ENCODE assay signal across 9 mouse cellular contexts in the genomic region with DNA sequence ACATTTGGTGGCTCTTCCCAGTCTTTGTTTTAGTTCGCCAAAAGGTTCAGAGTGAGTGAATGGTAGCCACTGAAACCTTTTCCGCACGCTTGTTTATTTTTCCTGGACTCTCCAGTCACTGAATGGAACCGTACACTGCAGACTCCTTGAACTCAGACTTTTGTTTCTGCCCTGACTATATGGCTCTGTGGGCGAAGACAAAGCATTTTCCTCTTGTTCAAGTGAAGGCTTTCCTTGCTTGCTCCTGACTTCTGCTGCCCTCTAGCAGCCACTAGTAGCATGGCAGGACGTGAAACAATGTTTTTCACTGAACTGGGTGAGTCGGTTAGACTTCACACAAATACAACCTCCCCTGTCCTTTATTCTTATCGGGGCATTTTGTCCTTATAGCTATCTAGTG.
DNase-seq lines count a peak whose midpoint lies in the region; ATAC-seq and TF ChIP-seq lines count a peak whose summit lies in the region.
"Had no signal": no experiment of that assay in that cellular context is flagged by ENCODE, and none has a peak within 500 bp of the region (broad histone marks: within the 10 kb centered on the region; RNA-seq: fewer than 3 reads in every experiment).

No protein-coding gene starts in this region.

- no peaks in the 10 kb centered on the region for H3K27me3 ChIP-seq in hindbrain, embryonic 14.5 days (ENCODE audit: control insufficient read depth, insufficient read depth, low read length)
- H3K27me3 ChIP-seq: limb, embryonic 15.5 days had no signal

- no peaks in the 10 kb centered on the region; the same call in 1 of the 2 replicates for H3K4me1 ChIP-seq in hindbrain, embryonic 14.5 days (replicated peaks; ENCODE audit: control insufficient read depth, insufficient read depth, low read length)
- H3K4me1 ChIP-seq: limb, embryonic 15.5 days had no signal

- DNase-seq in gastrocnemius, adult 2 months = no peak
- no peak for DNase-seq in gastrocnemius, adult 18-20 months (ENCODE audit: low spot score)
- DNase-seq in adrenal gland, adult 8-10 months = peak; percentile 18
- DNase-seq in embryo, embryonic 11 days = peak; percentile 72
- DNase-seq in hindbrain, embryonic 14.5 days (ENCODE audit: low spot score) = peak; percentile 74
- peak; percentile 20 to 32 for DNase-seq in layer of hippocampus, postnatal 36 days
- peak; percentile 54 to 74 for DNase-seq in right cerebral cortex, postnatal 10 days (ENCODE audit: low spot score in 2 of 2)

- WGBS in hindbrain, embryonic 14.5 days = 23% methylated on average over 8 of the region's 8 CpGs

- no peaks in the 10 kb centered on the region for H3K9me3 ChIP-seq in hindbrain, embryonic 14.5 days (ENCODE audit: control insufficient read depth, low read length)
- H3K9me3 ChIP-seq: limb, embryonic 15.5 days had no signal

- peak; percentile 80 for ATAC-seq in hindbrain, embryonic 14.5 days (ENCODE audit: low FRiP score)
- ATAC-seq in megakaryocyte progenitor cell, adult 5-6 weeks (replicated peaks; ENCODE audit: poor library complexity) = peak; percentile 98

- no peaks in the 10 kb centered on the region for H3K36me3 ChIP-seq in hindbrain, embryonic 14.5 days (replicated peaks; ENCODE audit: control insufficient read depth, insufficient read depth)
- H3K36me3 ChIP-seq: limb, embryonic 15.5 days had no signal

- TF ChIP-seq CTCF in gastrocnemius, adult 2 months (IDR thresholded peaks at IDR 0.05) = peak; percentile 63

- H3K9ac ChIP-seq in hindbrain, embryonic 14.5 days = no peak overlapping the region
- H3K9ac ChIP-seq: limb, embryonic 15.5 days had no signal

- H3K4me2 ChIP-seq in hindbrain, embryonic 14.5 days (replicated peaks) = no peak overlapping the region
- H3K4me2 ChIP-seq: limb, embryonic 15.5 days had no signal

- intact Hi-C loops in gastrocnemius, adult 2 months (cut with DNase I) = no loop called here

- H3K27ac ChIP-seq in gastrocnemius, adult 2 months = no peak overlapping the region
- H3K27ac ChIP-seq in hindbrain, embryonic 14.5 days = no peak overlapping the region
- H3K27ac ChIP-seq: limb, embryonic 15.5 days had no signal

- H3K4me3 ChIP-seq in gastrocnemius, adult 2 months = peak overlapping the region; percentile 65
- no peak overlapping the region for H3K4me3 ChIP-seq in hindbrain, embryonic 14.5 days (replicated peaks; ENCODE audit: low read length)
- H3K4me3 ChIP-seq: limb, embryonic 15.5 days had no signal

Comparison
In these comparisons a context has a peak if more than half of its experiments do, and no peak if none do; other contexts are left out.
1. DNase-seq: peak in adrenal gland, adult 8-10 months (single experiment), embryo, embryonic 11 days (single experiment), hindbrain, embryonic 14.5 days (single experiment), layer of hippocampus, postnatal 36 days (2 of 2) and right cerebral cortex, postnatal 10 days (2 of 2); none in gastrocnemius, adult 2 months (single experiment) and gastrocnemius, adult 18-20 months (single experiment).